Mouse (Mus musculus) E14TG2a.4 (cell line): ENCODE results near the gene Clic5.

Source experiments
- CTCF ChIP-seq: conservative IDR thresholded peaks from 2 replicates; pipeline ENCODE4 v1.5.1; 2014; ENCODE audit warnings: low read length
- NANOG ChIP-seq: IDR thresholded peaks from 2 replicates; pipeline ENCODE4 v1.6.1; 2014; ENCODE audit warnings: borderline replicate concordance, low read length, mixed read lengths
- POU5F1 ChIP-seq: IDR thresholded peaks from 2 replicates; pipeline ENCODE4 v1.6.1; 2014; ENCODE audit warnings: low read length, borderline replicate concordance

- TF ChIP-seq CTCF: no peak
- no peak for TF ChIP-seq NANOG
- no peak for TF ChIP-seq POU5F1
Observed at GRCm38 (mm10) chr17:44297221-44297620, 108.8 kb downstream of the Clic5 start.
